Mouse (Mus musculus): ENCODE measurements around the gene Il11. TPM values are rescaled to one million over a fixed set of nuclear protein-coding genes. Genes with fewer than 3 reads are reported as not detected.
"Not testable (repeated sequence)": the region's sequence is repeated elsewhere in the genome, so short reads cannot be mapped to it uniquely, and the experiment has no call there.

Gene Il11
- polyA plus RNA-seq, 1 experiment from 2014 or later: 0.48 TPM

DNA sequence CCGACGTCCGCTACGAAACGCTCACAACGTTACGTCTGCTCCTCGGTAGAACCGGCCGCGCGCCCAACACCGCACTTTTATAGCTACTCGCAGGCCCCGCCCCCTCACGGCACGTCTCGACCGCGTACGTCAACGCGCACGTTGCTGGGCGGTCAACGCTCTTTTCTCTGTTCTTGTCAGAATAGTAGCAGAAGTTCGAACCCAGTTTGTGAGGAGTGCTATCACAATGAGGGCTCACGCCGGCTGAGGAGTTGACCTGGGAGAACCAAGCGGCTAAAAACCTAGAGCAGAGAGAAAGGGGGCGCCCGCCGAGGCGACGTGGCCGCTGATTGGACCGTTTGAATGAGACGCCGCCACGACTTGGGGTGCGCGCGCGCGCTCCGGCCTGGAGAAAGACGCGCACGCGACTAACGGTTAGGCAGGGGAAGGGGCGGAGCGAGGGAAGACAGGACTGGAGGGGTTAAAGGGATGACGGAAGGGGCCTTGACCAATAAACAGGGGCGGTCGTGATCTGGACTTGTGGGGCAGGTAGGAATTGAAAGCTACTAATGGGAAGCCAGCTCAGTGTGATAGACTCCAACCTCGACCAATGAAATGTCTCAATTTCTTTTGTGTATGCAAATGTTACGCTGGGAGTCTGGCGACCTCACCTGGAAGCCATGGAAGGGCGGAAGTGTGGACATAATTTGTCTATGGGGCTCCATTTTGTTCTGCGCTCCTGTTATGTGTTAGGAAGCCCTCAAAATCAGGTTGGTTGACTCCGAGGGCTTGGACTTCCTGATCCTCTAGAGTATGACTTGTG, 29.8 kb upstream of the Il11 start, which contains the start of gene Ube2s:
Ube2s (minus strand) TSS at position 288 of the 802 bp plus-strand sequence.
- Histone ChIP-seq H3K4me2 (ENCODE audit: low read depth, low read length) (peak within 1 kb of the TSS; percentile 86), H3K9me3 (ENCODE audit: control insufficient read depth, low read length) (no peaks in the 10 kb centered on the region), H3K27ac (ENCODE audit: low read depth, low read length) (peak within 1 kb of the TSS; percentile 98), H3K4me1 (ENCODE audit: control insufficient read depth, insufficient read depth, low read length) (peaks cover 14% of the 10 kb centered on the region), H3K4me3 (ENCODE audit: low read depth, low read length) (peak within 1 kb of the TSS; percentile 80), H3K9ac (replicated peaks; ENCODE audit: low read depth, low read length) (peak within 1 kb of the TSS; percentile 93), H3K36me3 (ENCODE audit: control insufficient read depth, insufficient read depth, low read length) (peaks cover 10% of the 10 kb centered on the region), H3K27me3 (ENCODE audit: control insufficient read depth, insufficient read depth, low read length) (no peaks in the 10 kb centered on the region)
- peak; percentile 99 for ATAC-seq (ENCODE audit: low read depth)
- WGBS: under 1% methylated on average over 62 of the region's 62 CpGs

DNA sequence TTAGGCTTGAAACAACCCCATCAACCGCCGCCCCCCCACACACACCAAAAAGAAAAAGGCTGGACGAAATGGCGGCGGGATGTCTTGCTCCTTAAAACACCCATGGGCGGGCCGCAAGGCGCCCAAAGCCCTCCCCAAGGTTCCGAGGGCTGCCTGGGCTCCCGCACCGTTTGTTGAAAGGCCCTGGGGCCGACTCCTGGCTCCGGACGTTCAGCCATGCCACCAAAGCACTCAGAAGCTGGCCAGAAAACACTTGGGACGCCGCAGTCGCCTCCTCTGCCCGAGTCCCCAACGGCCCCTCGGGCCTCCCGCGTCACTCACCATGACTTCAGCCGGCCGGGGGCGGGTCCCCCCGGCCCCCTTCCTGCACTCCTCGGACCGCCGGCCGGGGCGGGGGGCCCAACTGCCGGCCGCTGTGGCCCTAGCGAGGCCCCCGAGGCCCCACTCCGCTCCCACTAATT, 29.2 kb upstream of the Il11 start:
- H3K27me3 ChIP-seq (ENCODE audit: control insufficient read depth, insufficient read depth, low read length): no peaks in the 10 kb centered on the region
- no peak for ATAC-seq (ENCODE audit: low read depth)
- peak overlapping the region; percentile 98 for H3K27ac ChIP-seq (ENCODE audit: low read depth, low read length)
- WGBS: under 1% methylated on average over 23 of the region's 36 CpGs
- H3K9ac ChIP-seq (replicated peaks; ENCODE audit: low read depth, low read length): peak overlapping the region; percentile 93
- H3K4me3 ChIP-seq (ENCODE audit: low read depth, low read length): peak overlapping the region; percentile 80
- peaks cover 10% of the 10 kb centered on the region for H3K36me3 ChIP-seq (ENCODE audit: control insufficient read depth, insufficient read depth, low read length)
- H3K9me3 ChIP-seq (ENCODE audit: control insufficient read depth, low read length): no peaks in the 10 kb centered on the region
- H3K4me2 ChIP-seq (ENCODE audit: low read depth, low read length): peak overlapping the region; percentile 86
- peaks cover 14% of the 10 kb centered on the region for H3K4me1 ChIP-seq (ENCODE audit: control insufficient read depth, insufficient read depth, low read length)

DNA sequence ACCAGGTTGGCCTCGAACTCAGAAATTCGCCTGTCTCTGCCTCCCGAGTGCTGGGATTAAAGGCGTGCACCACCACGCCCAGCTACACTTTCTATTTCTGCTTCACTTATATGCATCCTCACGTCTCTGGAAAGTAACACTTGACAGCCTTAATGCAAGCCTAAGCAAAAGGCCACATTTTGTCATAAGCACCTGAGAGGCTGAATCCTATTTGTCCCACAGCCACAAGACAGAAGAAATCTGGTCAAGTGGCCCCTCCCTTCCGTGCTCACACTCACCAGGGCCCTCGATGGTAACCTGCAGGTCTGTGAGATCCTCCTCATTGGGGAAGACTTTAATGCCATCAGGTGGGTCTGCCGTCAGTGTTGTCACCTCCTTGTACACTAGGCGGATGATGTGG, 28.5 kb upstream of the Il11 start:
- Histone ChIP-seq H3K36me3 (ENCODE audit: control insufficient read depth, insufficient read depth, low read length) (peaks cover 15% of the 10 kb centered on the region), H3K4me2 (ENCODE audit: low read depth, low read length) (peak overlapping the region; percentile 86), H3K9ac (replicated peaks; ENCODE audit: low read depth, low read length) (peak overlapping the region; percentile 93), H3K4me1 (ENCODE audit: control insufficient read depth, insufficient read depth, low read length) (peaks cover 14% of the 10 kb centered on the region), H3K4me3 (ENCODE audit: low read depth, low read length) (peak overlapping the region; percentile 80)
- not testable (repeated sequence) for ATAC-seq (ENCODE audit: low read depth); H3K27me3 ChIP-seq (ENCODE audit: control insufficient read depth, insufficient read depth, low read length); H3K9me3 ChIP-seq (ENCODE audit: control insufficient read depth, low read length); H3K27ac ChIP-seq (ENCODE audit: low read depth, low read length)
- 47% methylated on average over 10 of the region's 10 CpGs for WGBS

- H3K27me3 ChIP-seq (ENCODE audit: control insufficient read depth, insufficient read depth, low read length): no peaks in the 10 kb centered on the region
- H3K4me1 ChIP-seq (ENCODE audit: control insufficient read depth, insufficient read depth, low read length): peaks cover 8% of the 10 kb centered on the region
- no peak for ATAC-seq (ENCODE audit: low read depth)
- no peak overlapping the region for H3K4me2 ChIP-seq (ENCODE audit: low read depth, low read length)
- H3K27ac ChIP-seq (ENCODE audit: low read depth, low read length): no peak overlapping the region
- H3K4me3 ChIP-seq (ENCODE audit: low read depth, low read length): no peak overlapping the region
- peaks cover 20% of the 10 kb centered on the region for H3K36me3 ChIP-seq (ENCODE audit: control insufficient read depth, insufficient read depth, low read length)
- WGBS: 92% methylated on average over 7 of the region's 7 CpGs
- no peak overlapping the region for H3K9ac ChIP-seq (replicated peaks; ENCODE audit: low read depth, low read length)
- no peaks in the 10 kb centered on the region for H3K9me3 ChIP-seq (ENCODE audit: control insufficient read depth, low read length)
These were observed 24.1 kb upstream of the Il11 start for GRCm38 (mm10) chr7:4806716-4807115.

- ATAC-seq (ENCODE audit: low read depth): no peak
- Histone ChIP-seq H3K4me2 (ENCODE audit: low read depth, low read length) (no peak overlapping the region), H3K9ac (replicated peaks; ENCODE audit: low read depth, low read length) (no peak overlapping the region)
These were observed 19.6 kb upstream of the Il11 start for GRCm38 (mm10) chr7:4802247-4802646.

DNA sequence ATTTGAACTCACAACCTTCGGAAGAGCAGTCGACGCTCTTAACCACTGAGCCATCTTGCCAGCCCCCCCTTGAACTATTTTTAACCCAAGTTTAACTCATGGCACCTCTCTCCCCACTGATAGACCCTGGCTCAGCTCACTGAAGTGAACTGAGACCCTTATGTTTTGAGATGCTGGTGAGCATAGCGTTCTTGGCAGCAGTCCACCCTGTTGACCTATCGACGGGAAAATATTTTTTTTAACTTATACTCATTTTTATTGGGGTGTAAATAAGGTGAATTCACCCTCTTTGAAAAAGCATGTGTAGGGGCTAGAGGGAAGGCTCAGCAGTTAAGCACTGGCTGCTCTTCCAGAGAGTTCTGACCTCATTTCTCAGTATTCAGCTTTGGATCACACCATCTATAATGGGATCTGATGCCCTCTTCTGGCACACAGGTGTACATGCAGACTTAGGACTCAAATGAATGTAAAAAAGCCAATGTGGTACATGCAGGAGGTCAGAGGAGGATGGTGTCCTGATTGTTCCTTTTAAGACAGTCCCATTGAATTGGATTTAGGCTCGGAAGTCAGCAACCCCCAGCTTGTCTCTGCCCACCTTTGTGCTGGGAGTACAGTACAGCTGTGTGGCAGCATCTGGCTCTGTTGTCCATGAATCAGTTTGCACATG, 13.2 kb upstream of the Il11 start:
- Histone ChIP-seq H3K4me1 (ENCODE audit: control insufficient read depth, insufficient read depth, low read length) (peaks cover 7% of the 10 kb centered on the region), H3K9me3 (ENCODE audit: control insufficient read depth, low read length) (no peaks in the 10 kb centered on the region), H3K4me3 (ENCODE audit: low read depth, low read length) (no peak overlapping the region), H3K4me2 (ENCODE audit: low read depth, low read length) (no peak overlapping the region), H3K27me3 (ENCODE audit: control insufficient read depth, insufficient read depth, low read length) (no peaks in the 10 kb centered on the region), H3K27ac (ENCODE audit: low read depth, low read length) (no peak overlapping the region), H3K36me3 (ENCODE audit: control insufficient read depth, insufficient read depth, low read length) (peaks cover 25% of the 10 kb centered on the region), H3K9ac (replicated peaks; ENCODE audit: low read depth, low read length) (no peak overlapping the region)
- ATAC-seq (ENCODE audit: low read depth): peak; percentile 8; the same call in 1 of the 2 replicates
- WGBS: 78% methylated on average over 7 of the region's 7 CpGs

More at GRCm38 (mm10) chr7:4802247-4802646, 19.6 kb upstream of the Il11 start:
- H3K36me3 ChIP-seq (ENCODE audit: control insufficient read depth, insufficient read depth, low read length): peaks cover 13% of the 10 kb centered on the region; the same call in 1 of the 2 replicates
- no peaks in the 10 kb centered on the region for H3K9me3 ChIP-seq (ENCODE audit: control insufficient read depth, low read length)
- H3K27ac ChIP-seq (ENCODE audit: low read depth, low read length): no peak overlapping the region
- H3K4me1 ChIP-seq (ENCODE audit: control insufficient read depth, insufficient read depth, low read length): no peaks in the 10 kb centered on the region
- H3K4me3 ChIP-seq (ENCODE audit: low read depth, low read length): no peak overlapping the region
- H3K27me3 ChIP-seq (ENCODE audit: control insufficient read depth, insufficient read depth, low read length): no peaks in the 10 kb centered on the region

GRCm38 (mm10) chr7:4794631-4795168, 12.0 kb upstream of the Il11 start:
- Histone ChIP-seq H3K4me1 (ENCODE audit: control insufficient read depth, insufficient read depth, low read length) (peaks cover 7% of the 10 kb centered on the region), H3K9me3 (ENCODE audit: control insufficient read depth, low read length) (no peaks in the 10 kb centered on the region), H3K4me2 (ENCODE audit: low read depth, low read length) (no peak overlapping the region), H3K4me3 (ENCODE audit: low read depth, low read length) (no peak overlapping the region), H3K27me3 (ENCODE audit: control insufficient read depth, insufficient read depth, low read length) (no peaks in the 10 kb centered on the region), H3K27ac (ENCODE audit: low read depth, low read length) (no peak overlapping the region), H3K36me3 (ENCODE audit: control insufficient read depth, insufficient read depth, low read length) (peaks cover 25% of the 10 kb centered on the region), H3K9ac (replicated peaks; ENCODE audit: low read depth, low read length) (no peak overlapping the region)
- 86% methylated on average over 3 of the region's 3 CpGs for WGBS
- no peak for ATAC-seq (ENCODE audit: low read depth)

DNA sequence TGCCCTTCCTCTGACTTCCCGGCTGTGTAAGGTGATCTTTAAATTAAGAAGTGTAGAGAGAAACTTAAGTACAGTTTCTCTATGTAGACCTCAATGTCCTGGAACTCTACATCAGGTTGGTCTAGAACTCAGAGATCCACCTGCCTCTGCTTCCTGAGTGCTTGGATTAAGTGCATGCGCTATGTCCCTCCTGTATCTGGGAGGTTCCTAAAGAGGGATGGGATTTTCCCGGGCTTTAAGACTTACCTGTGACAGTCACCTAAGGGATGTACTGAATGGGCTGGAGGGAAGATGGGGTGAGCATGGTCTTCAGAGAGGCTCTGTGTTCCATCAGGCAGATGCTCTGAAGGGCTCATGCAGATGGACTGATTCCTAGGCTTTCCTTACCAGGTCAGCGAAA, 11.0 kb upstream of the Il11 start:
- ATAC-seq (ENCODE audit: low read depth): no peak

GRCm38 (mm10) chr7:4793248-4793647, 10.6 kb upstream of the Il11 start:
- peak overlapping the region; percentile 84 for H3K4me2 ChIP-seq (ENCODE audit: low read depth, low read length)
- H3K36me3 ChIP-seq (ENCODE audit: control insufficient read depth, insufficient read depth, low read length): peaks cover 25% of the 10 kb centered on the region
- WGBS: 1% methylated on average over 30 of the region's 31 CpGs
- H3K4me3 ChIP-seq (ENCODE audit: low read depth, low read length): peak overlapping the region; percentile 76
- ATAC-seq (ENCODE audit: low read depth); H3K27me3 ChIP-seq (ENCODE audit: control insufficient read depth, insufficient read depth, low read length); H3K9me3 ChIP-seq (ENCODE audit: control insufficient read depth, low read length): not testable (repeated sequence)
- H3K27ac ChIP-seq (ENCODE audit: low read depth, low read length): peak overlapping the region; percentile 87
- H3K4me1 ChIP-seq (ENCODE audit: control insufficient read depth, insufficient read depth, low read length): peaks cover 12% of the 10 kb centered on the region
- peak overlapping the region; percentile 89 for H3K9ac ChIP-seq (replicated peaks; ENCODE audit: low read depth, low read length)

More for the DNA sequence above, 11.0 kb upstream of the Il11 start:
- Histone ChIP-seq H3K9ac (replicated peaks; ENCODE audit: low read depth, low read length) (peak overlapping the region; percentile 89), H3K27ac (ENCODE audit: low read depth, low read length) (no peak overlapping the region), H3K27me3 (ENCODE audit: control insufficient read depth, insufficient read depth, low read length) (no peaks in the 10 kb centered on the region), H3K4me3 (ENCODE audit: low read depth, low read length) (peak overlapping the region; percentile 76), H3K4me2 (ENCODE audit: low read depth, low read length) (peak overlapping the region; percentile 84), H3K36me3 (ENCODE audit: control insufficient read depth, insufficient read depth, low read length) (peaks cover 25% of the 10 kb centered on the region), H3K9me3 (ENCODE audit: control insufficient read depth, low read length) (no peaks in the 10 kb centered on the region), H3K4me1 (ENCODE audit: control insufficient read depth, insufficient read depth, low read length) (peaks cover 12% of the 10 kb centered on the region)
- WGBS: 48% methylated on average over 4 of the region's 4 CpGs
